Mouse (Mus musculus): ENCODE results near the gene Aurkaip1. TPM values are rescaled to one million over a fixed set of nuclear protein-coding genes. Genes with fewer than 3 reads are reported as not detected.
A peak's percentile ranks its signal among the peaks of the same experiment; 100 is the strongest.

The Aurkaip1 gene
- polyA plus RNA-seq, 1 experiment from 2014 or later: 141 TPM

DNA sequence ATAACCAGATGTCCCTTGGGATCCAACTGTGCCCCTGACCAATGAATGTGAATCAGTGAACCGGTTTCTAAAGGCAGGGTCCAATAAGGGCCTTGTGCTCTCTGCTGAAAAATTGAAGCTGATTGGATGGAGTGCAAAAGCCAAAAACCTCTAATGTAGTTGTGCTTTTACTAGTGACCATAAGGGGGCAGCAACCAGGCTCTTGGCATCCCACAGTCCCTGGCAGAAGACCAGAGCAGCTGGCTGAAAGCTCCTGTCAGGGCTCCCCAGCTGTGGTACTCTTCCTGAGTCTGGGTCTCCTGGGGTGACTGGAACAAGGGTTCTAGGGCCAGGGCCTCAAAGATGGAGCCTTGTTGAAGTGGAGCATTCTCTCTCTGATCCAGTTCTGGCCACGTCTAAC, 2.8 kb downstream of the Aurkaip1 start:
- no peak overlapping the region for H3K4me3 ChIP-seq (ENCODE audit: low read depth, low read length)
- H3K27me3 ChIP-seq (ENCODE audit: control insufficient read depth, insufficient read depth, low read length): no peaks in the 10 kb centered on the region
- H3K27ac ChIP-seq (ENCODE audit: low read depth, low read length): no peak overlapping the region

GRCm38 (mm10) chr4:155837404-155838010, 6.4 kb downstream of the Aurkaip1 start:
- peaks cover 5% of the 10 kb centered on the region; the same call in 1 of the 2 replicates for H3K27me3 ChIP-seq (ENCODE audit: control insufficient read depth, insufficient read depth, low read length)
- H3K4me3 ChIP-seq (ENCODE audit: low read depth, low read length): no peak overlapping the region
- no peak overlapping the region for H3K4me2 ChIP-seq (ENCODE audit: low read depth, low read length, severe bottlenecking)
- no peak overlapping the region for H3K9ac ChIP-seq (ENCODE audit: low read length)
- WGBS: 88% methylated on average over 11 of the region's 11 CpGs
- H3K9me3 ChIP-seq (ENCODE audit: control insufficient read depth, low read length): no peaks in the 10 kb centered on the region
- DNase-seq (ENCODE audit: low spot score) (no peak), ATAC-seq (replicated peaks; ENCODE audit: low FRiP score) (no peak)
- no peak overlapping the region for H3K27ac ChIP-seq (ENCODE audit: low read depth, low read length)
- H3K4me1 ChIP-seq (replicated peaks; ENCODE audit: control insufficient read depth, insufficient read depth, low read length): peaks cover 23% of the 10 kb centered on the region
- no peaks in the 10 kb centered on the region; the same call in 1 of the 2 replicates for H3K36me3 ChIP-seq (ENCODE audit: control insufficient read depth, insufficient read depth, low read length)

More for the DNA sequence above, 2.8 kb downstream of the Aurkaip1 start:
- 40% methylated on average over 2 of the region's 2 CpGs for WGBS
- DNase-seq (ENCODE audit: low spot score) (peak; percentile 79), ATAC-seq (replicated peaks; ENCODE audit: low FRiP score) (peak; percentile 15)
- Histone ChIP-seq H3K9ac (ENCODE audit: low read length) (no peak overlapping the region), H3K36me3 (ENCODE audit: control insufficient read depth, insufficient read depth, low read length) (no peaks in the 10 kb centered on the region; the same call in 1 of the 2 replicates), H3K9me3 (ENCODE audit: control insufficient read depth, low read length) (no peaks in the 10 kb centered on the region), H3K4me1 (replicated peaks; ENCODE audit: control insufficient read depth, insufficient read depth, low read length) (peaks cover 12% of the 10 kb centered on the region), H3K4me2 (ENCODE audit: low read depth, low read length, severe bottlenecking) (no peak overlapping the region)

DNA sequence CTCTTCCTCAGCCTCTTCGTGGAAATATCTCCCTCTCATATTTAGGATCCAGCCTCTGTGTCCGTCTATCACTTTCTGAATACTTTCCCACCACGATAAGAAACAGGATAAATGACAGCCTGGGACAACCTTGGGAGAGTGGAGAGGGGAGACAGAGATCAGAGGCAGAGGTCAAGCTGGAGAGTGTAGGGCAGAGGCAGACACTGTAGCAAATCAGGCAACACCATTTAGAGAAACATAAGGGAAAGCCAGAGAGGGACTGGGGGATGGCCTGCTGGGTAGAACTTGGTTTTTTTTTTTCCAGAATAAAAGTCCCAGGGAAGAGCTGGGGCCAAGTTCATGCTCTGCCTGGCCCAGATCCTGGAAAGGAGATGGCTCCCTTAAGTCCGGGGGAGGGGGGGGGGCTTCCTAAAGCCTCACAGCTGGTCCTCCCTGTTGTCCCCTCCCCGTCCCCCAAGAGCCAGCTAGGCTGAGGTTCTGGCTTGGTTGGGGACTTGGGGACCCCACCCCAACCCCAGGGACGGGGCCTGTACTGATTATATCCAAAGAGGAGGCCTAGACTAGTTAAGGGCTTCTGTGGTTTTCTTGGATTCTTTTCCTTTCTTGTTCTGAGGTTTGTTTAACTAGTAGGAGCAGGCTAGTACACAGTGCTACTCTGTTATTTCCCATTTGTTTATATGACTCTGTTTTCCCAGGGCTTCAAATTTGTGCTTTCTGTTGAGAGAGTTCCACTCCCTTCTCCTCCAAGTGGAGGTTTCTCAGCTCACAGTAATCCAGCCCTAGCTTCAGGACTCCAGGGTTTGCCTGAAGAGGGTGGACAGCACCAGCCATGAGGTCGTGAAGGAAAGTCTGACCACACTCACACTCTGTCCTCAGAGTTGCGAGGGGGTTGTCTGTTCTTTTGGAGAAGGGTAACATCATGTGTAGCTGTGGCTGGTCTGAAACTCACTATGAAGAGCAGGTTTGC, 7.4 kb downstream of the Aurkaip1 start:
- H3K4me2 ChIP-seq (ENCODE audit: low read depth, low read length, severe bottlenecking): no peak overlapping the region
- ATAC-seq (replicated peaks; ENCODE audit: low FRiP score) (no peak), DNase-seq (ENCODE audit: low spot score) (no peak)
- no peak overlapping the region for H3K27ac ChIP-seq (ENCODE audit: low read depth, low read length)
- no peaks in the 10 kb centered on the region for H3K36me3 ChIP-seq (ENCODE audit: control insufficient read depth, insufficient read depth, low read length)
- peaks cover 5% of the 10 kb centered on the region; the same call in 1 of the 2 replicates for H3K27me3 ChIP-seq (ENCODE audit: control insufficient read depth, insufficient read depth, low read length)
- no peak overlapping the region for H3K9ac ChIP-seq (ENCODE audit: low read length)
- 67% methylated on average over 8 of the region's 8 CpGs for WGBS
- no peak overlapping the region for H3K4me3 ChIP-seq (ENCODE audit: low read depth, low read length)
- H3K4me1 ChIP-seq (replicated peaks; ENCODE audit: control insufficient read depth, insufficient read depth, low read length): peaks cover 23% of the 10 kb centered on the region
- H3K9me3 ChIP-seq (ENCODE audit: control insufficient read depth, low read length): no peaks in the 10 kb centered on the region

DNA sequence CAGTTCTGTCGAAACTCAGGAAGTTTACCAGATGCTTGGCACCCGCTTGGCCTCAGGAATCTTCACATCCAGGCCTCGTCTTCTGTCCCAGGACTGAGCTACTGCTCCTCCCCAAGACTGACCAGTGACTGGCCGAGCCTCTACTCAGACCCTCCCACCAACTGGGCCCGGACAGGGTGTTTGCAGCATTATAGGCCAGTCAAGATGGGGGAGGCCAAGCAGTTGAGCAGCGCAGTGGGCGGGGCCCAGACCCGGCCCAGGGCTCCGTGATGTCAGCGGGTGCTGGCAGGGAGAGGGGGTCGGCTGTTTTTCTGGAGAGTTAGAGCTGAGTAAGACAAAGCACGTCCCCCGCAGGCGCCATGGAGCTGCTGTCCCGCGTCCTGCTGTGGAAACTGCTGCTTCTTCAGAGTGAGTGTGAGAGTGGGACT, 8.4 kb downstream of the Aurkaip1 start, which contains the start of gene Mxra8:
TSS of gene Mxra8 (plus strand) at position 198 of the 428 bp plus-strand sequence.
- peak within 1 kb of the TSS; percentile 31 for H3K4me3 ChIP-seq (ENCODE audit: low read depth, low read length)
- no peaks in the 10 kb centered on the region for H3K36me3 ChIP-seq (ENCODE audit: control insufficient read depth, insufficient read depth, low read length)
- H3K27me3 ChIP-seq (ENCODE audit: control insufficient read depth, insufficient read depth, low read length): peaks cover 5% of the 10 kb centered on the region; the same call in 1 of the 2 replicates
- WGBS: under 1% methylated on average over 16 of the region's 16 CpGs
- ATAC-seq (replicated peaks; ENCODE audit: low FRiP score): peak; percentile 86
- peak within 1 kb of the TSS; percentile 60 for H3K9ac ChIP-seq (ENCODE audit: low read length)
- no peaks in the 10 kb centered on the region for H3K9me3 ChIP-seq (ENCODE audit: control insufficient read depth, low read length)
- peaks cover 19% of the 10 kb centered on the region; the same call in 1 of the 2 replicates for H3K4me1 ChIP-seq (replicated peaks; ENCODE audit: control insufficient read depth, insufficient read depth, low read length)
- H3K27ac ChIP-seq (ENCODE audit: low read depth, low read length): 0 out of 2 replicates have a peak within 1 kb of the TSS, but pooled peaks have one; percentile 12
- H3K4me2 ChIP-seq (ENCODE audit: low read depth, low read length, severe bottlenecking): peak within 1 kb of the TSS; percentile 51
- DNase-seq (ENCODE audit: low spot score): peak; percentile 88

DNA sequence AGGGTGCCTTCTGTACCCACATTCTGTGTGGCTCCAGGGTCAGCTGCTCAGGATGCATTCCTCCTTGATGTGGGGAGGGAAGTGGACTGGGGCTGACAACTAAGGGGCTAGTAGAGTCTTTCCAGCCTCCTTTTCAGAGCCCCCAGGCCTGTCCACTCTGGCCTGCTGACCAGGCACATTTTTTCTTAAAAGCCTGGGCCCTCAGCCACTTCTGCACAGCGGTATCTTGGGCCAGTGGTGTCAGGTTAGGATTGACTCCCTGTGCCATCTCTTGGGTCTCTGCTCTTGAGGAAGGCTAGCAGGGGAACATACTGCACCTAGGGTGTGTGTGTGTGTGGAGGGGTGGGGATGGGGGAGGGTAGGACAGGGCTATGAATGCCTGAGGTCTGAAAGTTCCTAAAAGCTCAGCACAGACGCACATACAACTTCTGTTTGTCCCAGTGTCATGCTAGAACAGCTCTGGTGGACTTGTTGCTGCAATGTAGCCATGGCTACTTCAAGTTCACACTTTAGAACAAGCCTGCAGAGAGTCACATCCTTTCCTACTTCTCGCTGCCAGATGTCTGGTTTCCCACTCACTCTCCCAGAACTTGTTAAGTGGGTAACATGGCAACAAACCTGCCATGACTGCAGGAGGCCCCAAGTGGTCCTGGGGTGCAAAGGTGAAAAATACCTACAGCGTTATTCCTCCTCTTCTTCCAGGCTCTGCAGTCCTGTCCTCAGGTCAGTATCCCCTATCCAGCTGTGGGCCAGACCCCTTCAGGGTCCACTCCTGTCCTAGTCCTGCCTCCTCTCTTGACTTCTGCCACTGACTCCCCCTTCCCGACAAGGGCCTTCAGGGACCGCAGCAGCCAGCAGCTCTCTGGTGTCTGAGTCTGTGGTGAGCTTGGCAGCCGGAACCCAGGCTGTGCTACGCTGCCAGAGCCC, 9.3 kb downstream of the Aurkaip1 start:
- Histone ChIP-seq H3K27ac (ENCODE audit: low read depth, low read length) (no peak overlapping the region), H3K4me1 (replicated peaks; ENCODE audit: control insufficient read depth, insufficient read depth, low read length) (peaks cover 19% of the 10 kb centered on the region; the same call in 1 of the 2 replicates), H3K27me3 (ENCODE audit: control insufficient read depth, insufficient read depth, low read length) (peaks cover 5% of the 10 kb centered on the region; the same call in 1 of the 2 replicates), H3K9me3 (ENCODE audit: control insufficient read depth, low read length) (no peaks in the 10 kb centered on the region), H3K9ac (ENCODE audit: low read length) (peak overlapping the region; percentile 60), H3K4me3 (ENCODE audit: low read depth, low read length) (peak overlapping the region; percentile 31), H3K4me2 (ENCODE audit: low read depth, low read length, severe bottlenecking) (peak overlapping the region; percentile 51), H3K36me3 (ENCODE audit: control insufficient read depth, insufficient read depth, low read length) (no peaks in the 10 kb centered on the region)
- WGBS: 6% methylated on average over 8 of the region's 8 CpGs
- ATAC-seq (replicated peaks; ENCODE audit: low FRiP score) (peak; percentile 19), DNase-seq (ENCODE audit: low spot score) (peak; percentile 51)

- H3K27me3 ChIP-seq (ENCODE audit: control insufficient read depth, insufficient read depth, low read length): peaks cover 5% of the 10 kb centered on the region; the same call in 1 of the 2 replicates
- H3K36me3 ChIP-seq (ENCODE audit: control insufficient read depth, insufficient read depth, low read length): no peaks in the 10 kb centered on the region
- peak; percentile 61 for ATAC-seq (replicated peaks; ENCODE audit: low FRiP score)
- H3K4me3 ChIP-seq (ENCODE audit: low read depth, low read length): peak overlapping the region; percentile 31
- H3K4me1 ChIP-seq (replicated peaks; ENCODE audit: control insufficient read depth, insufficient read depth, low read length): peaks cover 19% of the 10 kb centered on the region; the same call in 1 of the 2 replicates
- under 1% methylated on average over 32 of the region's 32 CpGs for WGBS
- peak overlapping the region; percentile 60 for H3K9ac ChIP-seq (ENCODE audit: low read length)
- H3K9me3 ChIP-seq (ENCODE audit: control insufficient read depth, low read length): no peaks in the 10 kb centered on the region
- no peak overlapping the region for H3K27ac ChIP-seq (ENCODE audit: low read depth, low read length)
- peak; percentile 74 for DNase-seq (ENCODE audit: low spot score)
- peak overlapping the region; percentile 51 for H3K4me2 ChIP-seq (ENCODE audit: low read depth, low read length, severe bottlenecking)
Measured at GRCm38 (mm10) chr4:155841003-155841454, 10.0 kb downstream of the Aurkaip1 start.

DNA sequence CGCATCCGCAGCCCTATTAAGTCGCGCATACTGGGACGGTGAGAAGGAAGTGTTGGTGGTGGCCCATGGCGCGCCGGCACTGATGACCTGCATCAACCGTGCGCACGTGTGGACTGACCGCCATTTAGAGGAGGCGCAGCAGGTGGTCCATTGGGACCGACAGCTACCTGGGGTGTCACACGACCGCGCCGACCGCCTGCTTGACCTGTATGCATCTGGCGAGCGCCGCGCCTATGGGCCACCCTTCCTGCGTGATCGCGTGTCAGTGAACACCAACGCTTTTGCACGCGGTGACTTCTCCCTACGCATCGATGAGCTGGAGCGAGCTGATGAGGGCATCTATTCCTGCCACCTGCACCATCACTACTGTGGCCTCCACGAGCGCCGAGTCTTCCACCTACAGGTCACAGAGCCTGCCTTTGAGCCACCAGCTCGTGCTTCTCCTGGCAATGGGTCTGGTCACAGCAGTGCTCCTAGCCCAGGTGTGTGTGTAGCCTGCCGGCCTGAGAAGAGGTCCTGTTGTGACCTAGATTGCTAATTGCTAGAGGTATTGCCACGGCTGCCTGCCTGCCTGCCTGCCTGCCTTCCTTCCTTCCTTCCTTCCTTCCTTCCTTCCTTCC, 10.7 kb downstream of the Aurkaip1 start:
- ATAC-seq (replicated peaks; ENCODE audit: low FRiP score) (no peak), DNase-seq (ENCODE audit: low spot score) (peak; percentile 57)
- peaks cover 5% of the 10 kb centered on the region; the same call in 1 of the 2 replicates for H3K27me3 ChIP-seq (ENCODE audit: control insufficient read depth, insufficient read depth, low read length)
- 29% methylated on average over 38 of the region's 38 CpGs for WGBS
- H3K36me3 ChIP-seq (ENCODE audit: control insufficient read depth, insufficient read depth, low read length): no peaks in the 10 kb centered on the region
- no peak overlapping the region for H3K27ac ChIP-seq (ENCODE audit: low read depth, low read length)
- no peaks in the 10 kb centered on the region for H3K9me3 ChIP-seq (ENCODE audit: control insufficient read depth, low read length)
- peak overlapping the region; percentile 31; the same call in 1 of the 2 replicates for H3K4me3 ChIP-seq (ENCODE audit: low read depth, low read length)
- H3K9ac ChIP-seq (ENCODE audit: low read length): no peak overlapping the region
- peaks cover 20% of the 10 kb centered on the region; the same call in 1 of the 2 replicates for H3K4me1 ChIP-seq (replicated peaks; ENCODE audit: control insufficient read depth, insufficient read depth, low read length)
- peak overlapping the region; percentile 51; the same call in 1 of the 2 replicates for H3K4me2 ChIP-seq (ENCODE audit: low read depth, low read length, severe bottlenecking)
